Mouse (Mus musculus): ENCODE data around the gene Kcnrg. TPM values are rescaled to one million over a fixed set of nuclear protein-coding genes. Genes with fewer than 3 reads are reported as not detected.
A peak's percentile ranks its signal among the peaks of the same experiment; 100 is the strongest.
"Not testable (repeated sequence)": the region's sequence is repeated elsewhere in the genome, so short reads cannot be mapped to it uniquely, and the experiment has no call there.

The Kcnrg gene
- polyA plus RNA-seq, 1 experiment: 0.09 TPM

- 88% methylated on average over 8 of the region's 8 CpGs for WGBS
These were observed 4.0 kb upstream of the Kcnrg start for GRCm38 (mm10) chr14:61603069-61603755.

GRCm38 (mm10) chr14:61604081-61604480, 3.2 kb upstream of the Kcnrg start:
- Histone ChIP-seq H3K4me1 (ENCODE audit: control insufficient read depth, insufficient read depth, low read length) (peaks cover 5% of the 10 kb centered on the region; the same call in 1 of the 2 replicates), H3K27me3 (replicated peaks; ENCODE audit: control insufficient read depth, insufficient read depth, low read length) (no peaks in the 10 kb centered on the region), H3K36me3 (ENCODE audit: control insufficient read depth, insufficient read depth, low read length) (no peaks in the 10 kb centered on the region), H3K27ac (ENCODE audit: insufficient read depth, low read depth, low read length) (no peak overlapping the region), H3K4me3 (ENCODE audit: insufficient read depth, low read depth, low read length) (no peak overlapping the region)
- WGBS: 91% methylated on average over 3 of the region's 3 CpGs
- no peak for DNase-seq
- TF ChIP-seq CTCF (conservative IDR thresholded peaks at IDR 0.05; ENCODE audit: insufficient read depth, insufficient read length, low read depth, low read length) (no peak), POLR2A (IDR thresholded peaks at IDR 0.05; ENCODE audit: low read depth, low read length) (no peak)

More at GRCm38 (mm10) chr14:61603069-61603755, 4.0 kb upstream of the Kcnrg start:
- Histone ChIP-seq H3K27ac (ENCODE audit: insufficient read depth, low read depth, low read length) (no peak overlapping the region), H3K4me1 (ENCODE audit: control insufficient read depth, insufficient read depth, low read length) (peaks cover 5% of the 10 kb centered on the region; the same call in 1 of the 2 replicates), H3K27me3 (replicated peaks; ENCODE audit: control insufficient read depth, insufficient read depth, low read length) (no peaks in the 10 kb centered on the region), H3K4me3 (ENCODE audit: insufficient read depth, low read depth, low read length) (no peak overlapping the region), H3K36me3 (ENCODE audit: control insufficient read depth, insufficient read depth, low read length) (no peaks in the 10 kb centered on the region)
- DNase-seq: no peak
- TF ChIP-seq CTCF (conservative IDR thresholded peaks at IDR 0.05; ENCODE audit: insufficient read depth, insufficient read length, low read depth, low read length) (no peak), POLR2A (IDR thresholded peaks at IDR 0.05; ENCODE audit: low read depth, low read length) (no peak)

GRCm38 (mm10) chr14:61606088-61606487, 1.2 kb upstream of the Kcnrg start:
- not testable (repeated sequence) for H3K27me3 ChIP-seq (replicated peaks; ENCODE audit: control insufficient read depth, insufficient read depth, low read length); H3K36me3 ChIP-seq (ENCODE audit: control insufficient read depth, insufficient read depth, low read length); H3K4me3 ChIP-seq (ENCODE audit: insufficient read depth, low read depth, low read length); H3K27ac ChIP-seq (ENCODE audit: insufficient read depth, low read depth, low read length); DNase-seq; H3K4me1 ChIP-seq (ENCODE audit: control insufficient read depth, insufficient read depth, low read length)
- 77% methylated on average over 2 of the region's 2 CpGs for WGBS

GRCm38 (mm10) chr14:61611766-61612165, 4.5 kb downstream of the Kcnrg start:
- DNase-seq: peak; percentile 91
- WGBS: 59% methylated on average over 5 of the region's 5 CpGs

GRCm38 (mm10) chr14:61613319-61613718, 6.1 kb downstream of the Kcnrg start:
- TF ChIP-seq CTCF (conservative IDR thresholded peaks at IDR 0.05; ENCODE audit: insufficient read depth, insufficient read length, low read depth, low read length) (no peak), POLR2A (IDR thresholded peaks at IDR 0.05; ENCODE audit: low read depth, low read length) (no peak)
- WGBS: 73% methylated on average over 2 of the region's 2 CpGs
- no peak for DNase-seq
- H3K36me3 ChIP-seq (ENCODE audit: control insufficient read depth, insufficient read depth, low read length): no peaks in the 10 kb centered on the region
- peak overlapping the region; percentile 46; the same call in 1 of the 2 replicates for H3K27ac ChIP-seq (ENCODE audit: insufficient read depth, low read depth, low read length)
- no peaks in the 10 kb centered on the region for H3K27me3 ChIP-seq (replicated peaks; ENCODE audit: control insufficient read depth, insufficient read depth, low read length)
- H3K4me3 ChIP-seq (ENCODE audit: insufficient read depth, low read depth, low read length): no peak overlapping the region
- H3K4me1 ChIP-seq (ENCODE audit: control insufficient read depth, insufficient read depth, low read length): peaks cover 5% of the 10 kb centered on the region; the same call in 1 of the 2 replicates

More at GRCm38 (mm10) chr14:61611766-61612165, 4.5 kb downstream of the Kcnrg start:
- Histone ChIP-seq H3K36me3 (ENCODE audit: control insufficient read depth, insufficient read depth, low read length) (no peaks in the 10 kb centered on the region), H3K4me1 (ENCODE audit: control insufficient read depth, insufficient read depth, low read length) (peaks cover 5% of the 10 kb centered on the region; the same call in 1 of the 2 replicates), H3K27ac (ENCODE audit: insufficient read depth, low read depth, low read length) (peak overlapping the region; percentile 74), H3K4me3 (ENCODE audit: insufficient read depth, low read depth, low read length) (no peak overlapping the region), H3K27me3 (replicated peaks; ENCODE audit: control insufficient read depth, insufficient read depth, low read length) (no peaks in the 10 kb centered on the region)
- TF ChIP-seq POLR2A (IDR thresholded peaks at IDR 0.05; ENCODE audit: low read depth, low read length) (no peak), CTCF (conservative IDR thresholded peaks at IDR 0.05; ENCODE audit: insufficient read depth, insufficient read length, low read depth, low read length) (no peak)

- Histone ChIP-seq H3K36me3 (ENCODE audit: control insufficient read depth, insufficient read depth, low read length) (peaks cover 1% of the 10 kb centered on the region; the same call in 1 of the 2 replicates), H3K27ac (ENCODE audit: insufficient read depth, low read depth, low read length) (no peak overlapping the region), H3K4me3 (ENCODE audit: insufficient read depth, low read depth, low read length) (no peak overlapping the region), H3K4me1 (ENCODE audit: control insufficient read depth, insufficient read depth, low read length) (no peaks in the 10 kb centered on the region), H3K27me3 (replicated peaks; ENCODE audit: control insufficient read depth, insufficient read depth, low read length) (no peaks in the 10 kb centered on the region)
- DNase-seq: no peak
- WGBS: 84% methylated on average over 2 of the region's 2 CpGs
- TF ChIP-seq CTCF (conservative IDR thresholded peaks at IDR 0.05; ENCODE audit: insufficient read depth, insufficient read length, low read depth, low read length) (no peak), POLR2A (IDR thresholded peaks at IDR 0.05; ENCODE audit: low read depth, low read length) (no peak)
These were observed 13.1 kb downstream of the Kcnrg start for GRCm38 (mm10) chr14:61620371-61620770.

- H3K27me3 ChIP-seq (replicated peaks; ENCODE audit: control insufficient read depth, insufficient read depth, low read length): no peaks in the 10 kb centered on the region
- H3K36me3 ChIP-seq (ENCODE audit: control insufficient read depth, insufficient read depth, low read length): no peaks in the 10 kb centered on the region; the same call in 1 of the 2 replicates
- no peak for TF ChIP-seq POLR2A (IDR thresholded peaks at IDR 0.05; ENCODE audit: low read depth, low read length)
- TF ChIP-seq CTCF (conservative IDR thresholded peaks at IDR 0.05; ENCODE audit: insufficient read depth, insufficient read length, low read depth, low read length): no peak
- DNase-seq: no peak
- no peak overlapping the region for H3K27ac ChIP-seq (ENCODE audit: insufficient read depth, low read depth, low read length)
- no peaks in the 10 kb centered on the region; the same call in 1 of the 2 replicates for H3K4me1 ChIP-seq (ENCODE audit: control insufficient read depth, insufficient read depth, low read length)
- no peak overlapping the region for H3K4me3 ChIP-seq (ENCODE audit: insufficient read depth, low read depth, low read length)
These were observed 28.7 kb downstream of the Kcnrg start for GRCm38 (mm10) chr14:61635969-61636368.

All from kidney, adult 2 months (tissue).